Mouse (Mus musculus) thymus, adult 2 months (tissue): ENCODE measurements around the gene Cd70.

Source experiments
- CTCF ChIP-seq: fragments of 200-500 bp; IDR thresholded peaks from 2 replicates; pipeline ENCODE4 v1.5.1; 2012; ENCODE audit warnings: mild to moderate bottlenecking, control low read depth, low read length, moderate library complexity, borderline replicate concordance; ENCODE audit not compliant: control insufficient read depth, poor library complexity, insufficient read depth; ENCODE audit errors: extremely low read depth
- POLR2A ChIP-seq: fragments of 200-500 bp; IDR thresholded peaks from 2 replicates; pipeline ENCODE4 v1.6.1; 2012; ENCODE audit warnings: mild to moderate bottlenecking, low read length, control low read depth, moderate library complexity; ENCODE audit not compliant: control insufficient read depth, poor library complexity, insufficient read depth; ENCODE audit errors: extremely low read depth

- TF ChIP-seq POLR2A (no peak), CTCF (no peak)
Measured at GRCm38 (mm10) chr17:57153006-57153405, 3.4 kb upstream of the Cd70 start.
